Mouse (Mus musculus): ENCODE data around the gene Rtl3. TPM values are rescaled to one million over a fixed set of nuclear protein-coding genes. Genes with fewer than 3 reads are reported as not detected.

Gene Rtl3
- polyA plus RNA-seq, 1 experiment from 2014 or later, result 0.46 TPM

Other genes starting within 250 kb of the Rtl3 start
- gene Cysltr1, start 237.0 kb downstream of the Rtl3 start, polyA plus RNA-seq (2015; fragmentation: Nextera tagmentation; extraction: Ambion mirVana), result 0.09 and 0.22 TPM in 2 replicates
- gene Lpar4, start 80.0 kb upstream of the Rtl3 start, polyA plus RNA-seq (2015; fragmentation: Nextera tagmentation; extraction: Ambion mirVana), result 5.2 and 5.7 TPM in 2 replicates
- not detected in 2 replicates for gene P2ry10, start 247.8 kb upstream of the Rtl3 start, polyA plus RNA-seq (2015; fragmentation: Nextera tagmentation; extraction: Ambion mirVana)

Measured in forebrain, embryonic 15.5 days (tissue).